Mouse (Mus musculus) bone marrow, adult 2 months (tissue): ENCODE measurements around the gene Gm10577.

ENCODE experiments used
- CTCF ChIP-seq: fragments of 200-500 bp; IDR thresholded peaks from 2 replicates; pipeline ENCODE4 v1.5.1; 2011; ENCODE audit warnings: low read length, control low read depth; ENCODE audit not compliant: control insufficient read depth, insufficient read depth
- POLR2A ChIP-seq: fragments of 200-500 bp; IDR thresholded peaks from 2 replicates; pipeline ENCODE4 v1.6.1; 2011; ENCODE audit warnings: low read depth, mild to moderate bottlenecking, control low read depth, low read length, borderline replicate concordance; ENCODE audit not compliant: control insufficient read depth

GRCm38 (mm10) chr4:101000622-101001021 lies 19.9 kb downstream of the Gm10577 start:
- no peak for TF ChIP-seq POLR2A
- no peak for TF ChIP-seq CTCF
